Mouse (Mus musculus) c-Kit-positive CD71-negative TER-119-negative erythroid progenitor cells, embryonic 14.5 days (primary cell): Measurements from ENCODE around the gene Pold2.

Experiments used
- DNase-seq: peaks from one replicate; pipeline ENCODE4 v3.0.0-alpha.2; 2013; ENCODE audit warnings: low read depth

Pold2 gene

GRCm38 (mm10) chr11:5825432-5825831 is 52.7 kb downstream of the Pold2 start:
- DNase-seq = no peak
